Mouse (Mus musculus) liver, adult 2 months (tissue): ENCODE data around the gene Esrp2.

Experiments used
- CTCF ChIP-seq: fragments of 200-500 bp; IDR thresholded peaks from 2 replicates; pipeline ENCODE4 v1.5.1; 2011; ENCODE audit warnings: low read depth, low read length, control low read depth
- POLR2A ChIP-seq: fragments of 200-500 bp; IDR thresholded peaks from 2 replicates; pipeline ENCODE4 v1.6.1; 2011; ENCODE audit warnings: low read length, control low read depth; ENCODE audit not compliant: insufficient read depth; ENCODE audit errors: extremely low read depth

GRCm38 (mm10) chr8:106149025-106149424 lies 12.3 kb upstream of the Esrp2 start:
- TF ChIP-seq CTCF (no peak), POLR2A (no peak)
